Mouse (Mus musculus): ENCODE measurements around the gene Mnat1. TPM values are rescaled to one million over a fixed set of nuclear protein-coding genes. Genes with fewer than 3 reads are reported as not detected.
A peak's percentile ranks its signal among the peaks of the same experiment; 100 is the strongest.

The Mnat1 gene
- total RNA-seq, 2 experiments from 2014 or later = 19.3 to 24.5 TPM

DNA sequence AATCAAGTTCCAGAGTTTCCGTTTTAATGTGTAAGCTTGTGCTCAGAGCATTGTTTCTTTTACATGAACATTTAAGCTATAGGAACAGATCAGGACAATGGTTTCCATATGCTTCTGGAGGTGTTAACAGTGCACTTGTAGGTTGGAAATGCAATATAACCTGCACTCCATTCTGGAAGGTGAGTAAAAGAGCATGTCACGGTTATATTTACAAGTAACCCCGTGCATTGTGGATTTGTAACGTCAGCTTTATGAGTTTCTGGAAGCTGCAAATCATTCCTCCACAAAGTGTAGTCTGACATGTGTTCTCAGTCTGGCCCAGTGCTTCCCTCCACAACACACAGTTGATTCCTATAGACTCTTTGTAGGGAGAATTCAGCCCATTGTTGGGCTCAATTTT, 30.6 kb downstream of the Mnat1 start:
- no peak for TF ChIP-seq CTCF (IDR thresholded peaks at IDR 0.05)
- intact Hi-C loops (cut with DNase I) = no loop called here
- no peak overlapping the region for H3K4me3 ChIP-seq
- no peak for DNase-seq (ENCODE audit: extremely low spot score in 1 of 2, low spot score in 2 of 2)
- no peak overlapping the region for H3K27ac ChIP-seq

DNA sequence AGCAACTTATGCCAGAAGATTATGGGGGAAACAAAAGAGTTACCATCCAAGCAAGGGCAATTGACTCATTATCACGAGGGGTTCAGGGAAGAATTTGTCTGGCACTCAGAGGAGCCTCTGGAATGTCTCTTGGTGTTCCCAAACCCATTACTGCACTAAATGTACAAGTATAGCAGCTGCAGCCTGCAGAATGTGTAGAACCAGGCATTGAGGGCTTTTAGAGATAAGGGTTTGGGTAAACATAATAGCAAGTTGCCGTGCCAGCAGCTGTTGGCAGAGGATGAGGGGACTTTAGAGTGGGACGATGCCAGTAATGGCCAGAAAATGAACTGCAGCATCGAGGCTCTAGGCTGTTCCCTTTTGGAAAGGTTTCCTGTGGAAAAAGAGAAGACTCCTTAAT, 36.8 kb downstream of the Mnat1 start:
- Histone ChIP-seq H3K4me3 (no peak overlapping the region), H3K27ac (no peak overlapping the region)
- intact Hi-C loops (cut with DNase I) = no loop called here
- TF ChIP-seq CTCF (IDR thresholded peaks at IDR 0.05) = peak; percentile 4
- DNase-seq (ENCODE audit: extremely low spot score in 1 of 2, low spot score in 2 of 2) = no peak

DNA sequence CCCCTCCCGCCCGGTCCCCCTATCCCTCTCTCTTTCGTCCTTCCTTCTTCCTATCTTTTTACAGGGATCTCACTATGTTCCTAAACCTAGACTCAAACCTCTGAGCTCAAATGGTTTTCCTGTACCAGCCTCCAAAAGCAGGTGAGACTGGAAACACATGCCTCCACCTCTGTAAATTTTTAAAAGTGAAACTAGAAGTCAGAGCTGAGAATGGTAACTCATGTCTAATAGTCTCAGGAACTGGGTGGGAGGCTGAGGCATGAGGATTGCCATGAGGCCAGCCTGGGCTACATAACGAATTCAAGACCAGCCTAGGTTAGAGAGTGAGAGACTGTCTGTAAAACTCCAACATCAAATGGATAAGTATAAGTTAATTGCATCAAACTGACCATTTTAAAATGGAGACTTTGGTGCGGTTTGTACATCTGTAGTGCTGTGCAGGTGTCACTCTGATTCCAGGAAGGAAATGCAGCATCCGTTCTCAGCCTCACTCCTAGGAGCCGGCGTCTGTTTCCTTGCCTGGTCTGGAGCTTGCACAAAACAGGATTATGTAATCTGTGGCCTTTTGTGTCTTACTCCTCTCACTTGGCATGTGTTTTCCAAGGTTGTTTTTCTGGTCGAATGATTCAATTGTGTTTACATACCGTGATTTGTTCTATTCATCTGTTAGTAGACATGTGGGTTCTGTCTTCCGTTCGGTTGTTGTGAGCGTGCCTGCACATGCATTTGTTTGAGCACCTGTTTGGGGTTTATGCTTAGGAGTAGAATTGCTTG, 39.1 kb downstream of the Mnat1 start:
- no peak overlapping the region for H3K4me3 ChIP-seq

DNA sequence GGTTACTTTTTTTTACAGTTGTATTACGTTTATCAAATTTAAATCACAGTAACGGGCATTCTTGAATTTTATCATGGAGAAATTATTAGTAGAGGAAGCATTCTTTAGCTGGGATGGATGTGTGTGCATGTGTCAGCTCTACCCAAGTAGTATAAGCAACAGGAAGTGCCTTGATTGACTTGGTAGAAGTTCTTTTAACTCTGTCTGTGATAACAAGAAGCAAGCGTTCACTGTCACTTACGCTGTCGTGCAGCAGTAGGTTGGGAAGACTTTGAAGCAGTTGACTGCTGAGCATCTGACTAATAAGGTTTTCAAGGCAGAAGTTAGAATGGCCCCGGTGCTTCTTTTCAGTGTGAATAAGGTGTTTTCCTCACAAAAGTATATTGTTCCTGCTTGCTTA, 47.3 kb downstream of the Mnat1 start:
- intact Hi-C loops (cut with DNase I) = no loop called here
- DNase-seq (ENCODE audit: extremely low spot score in 1 of 2, low spot score in 2 of 2) = no peak
- no peak overlapping the region for H3K4me3 ChIP-seq
- H3K27ac ChIP-seq = no peak overlapping the region
- TF ChIP-seq CTCF (IDR thresholded peaks at IDR 0.05) = no peak

More for the DNA sequence above, 39.1 kb downstream of the Mnat1 start:
- no peak for DNase-seq (ENCODE audit: extremely low spot score in 1 of 2, low spot score in 2 of 2)
- intact Hi-C loops (cut with DNase I) = no loop called here
- TF ChIP-seq CTCF (IDR thresholded peaks at IDR 0.05) = no peak
- H3K27ac ChIP-seq = no peak overlapping the region

DNA sequence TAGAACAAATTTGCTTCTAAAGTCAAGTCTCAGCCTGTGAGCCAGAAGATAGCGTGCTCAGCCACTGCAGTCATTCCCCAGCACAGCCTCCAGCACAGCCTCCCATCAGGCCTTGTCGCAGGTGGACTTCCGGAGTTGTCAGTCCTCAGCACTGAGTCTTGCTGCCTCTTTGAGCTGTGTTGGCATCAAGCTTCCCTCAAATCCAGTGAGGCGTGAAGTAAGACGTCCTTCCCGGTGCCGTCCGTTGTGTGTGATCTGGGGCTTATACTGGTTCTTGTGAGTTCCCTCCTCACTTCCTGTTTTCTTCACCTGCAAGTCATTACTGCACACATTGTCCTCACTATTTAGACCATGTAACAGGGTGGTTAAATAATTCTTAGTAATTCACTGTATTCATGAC, 60.4 kb downstream of the Mnat1 start:
- no peak for DNase-seq (ENCODE audit: extremely low spot score in 1 of 2, low spot score in 2 of 2)
- TF ChIP-seq CTCF (IDR thresholded peaks at IDR 0.05) = no peak
- no peak overlapping the region for H3K27ac ChIP-seq
- no peak overlapping the region for H3K4me3 ChIP-seq
- intact Hi-C loops (cut with DNase I) = no loop called here

DNA sequence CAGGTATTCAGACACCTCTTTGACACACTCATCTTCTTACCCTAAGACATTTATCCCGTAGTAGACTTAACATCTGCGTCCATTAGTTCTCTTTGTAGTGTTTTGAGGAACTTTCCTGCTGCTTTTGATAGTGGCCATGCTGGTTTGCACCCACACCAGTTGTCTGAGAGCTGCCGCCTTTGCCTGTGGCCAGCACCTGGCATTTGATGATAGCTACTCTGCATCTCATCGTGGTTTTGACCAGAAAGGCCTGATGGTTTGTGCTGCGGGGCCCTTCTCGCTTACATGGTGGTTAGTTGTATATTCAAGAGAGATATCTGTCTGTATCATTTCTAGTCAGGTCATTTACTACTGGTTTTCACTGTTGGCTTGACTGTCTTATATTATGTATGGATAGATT, 73.8 kb downstream of the Mnat1 start:
- intact Hi-C loops (cut with DNase I) = no loop called here
- Histone ChIP-seq H3K4me3 (no peak overlapping the region), H3K27ac (no peak overlapping the region)
- no peak for TF ChIP-seq CTCF (IDR thresholded peaks at IDR 0.05)
- no peak for DNase-seq (ENCODE audit: extremely low spot score in 1 of 2, low spot score in 2 of 2)

DNA sequence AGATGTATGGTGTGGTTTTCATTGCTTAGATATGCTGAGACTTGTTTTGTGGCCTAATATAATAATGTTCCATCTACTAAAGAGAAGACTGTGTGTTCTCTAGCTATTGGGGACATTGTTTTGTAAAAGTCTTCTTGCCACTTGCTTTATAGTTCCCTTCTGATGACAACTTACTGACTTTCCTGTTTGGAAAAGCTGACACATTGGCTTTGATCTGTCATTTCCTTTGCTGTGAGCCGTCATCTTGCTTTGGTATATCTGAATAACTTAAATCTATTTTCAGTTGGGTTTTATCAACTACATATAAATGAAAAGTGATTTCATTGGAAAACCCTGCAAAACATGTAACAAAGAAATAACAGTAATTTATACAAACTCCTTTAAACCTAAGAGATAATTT, 74.9 kb downstream of the Mnat1 start:
- no peak for TF ChIP-seq CTCF (IDR thresholded peaks at IDR 0.05)
- Histone ChIP-seq H3K27ac (no peak overlapping the region), H3K4me3 (no peak overlapping the region)
- no peak for DNase-seq (ENCODE audit: extremely low spot score in 1 of 2, low spot score in 2 of 2)
- intact Hi-C loops (cut with DNase I) = no loop called here

DNA sequence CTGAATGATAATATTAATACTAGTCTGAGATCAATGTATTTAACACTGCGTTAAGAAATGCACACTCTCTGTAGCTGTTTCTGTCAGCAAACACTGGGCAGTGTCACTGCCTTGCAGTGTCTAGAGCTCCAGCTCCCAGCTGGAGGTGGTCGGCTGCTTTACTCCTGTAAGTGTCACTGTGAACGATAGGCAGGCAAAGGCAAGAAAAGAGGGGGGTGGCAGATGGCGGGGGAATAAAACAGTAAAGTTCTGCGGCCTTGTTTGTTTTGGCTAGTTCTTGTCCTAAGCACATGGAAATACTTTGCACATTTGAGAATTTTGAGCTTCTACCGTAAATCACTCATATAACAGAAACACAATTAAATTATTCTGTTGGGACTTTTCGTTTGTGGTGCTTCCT, 75.9 kb downstream of the Mnat1 start:
- no peak overlapping the region for H3K27ac ChIP-seq
- DNase-seq (ENCODE audit: extremely low spot score in 1 of 2, low spot score in 2 of 2) = no peak
- no peak overlapping the region for H3K4me3 ChIP-seq
- TF ChIP-seq CTCF (IDR thresholded peaks at IDR 0.05) = no peak
- intact Hi-C loops (cut with DNase I) = no loop called here

DNA sequence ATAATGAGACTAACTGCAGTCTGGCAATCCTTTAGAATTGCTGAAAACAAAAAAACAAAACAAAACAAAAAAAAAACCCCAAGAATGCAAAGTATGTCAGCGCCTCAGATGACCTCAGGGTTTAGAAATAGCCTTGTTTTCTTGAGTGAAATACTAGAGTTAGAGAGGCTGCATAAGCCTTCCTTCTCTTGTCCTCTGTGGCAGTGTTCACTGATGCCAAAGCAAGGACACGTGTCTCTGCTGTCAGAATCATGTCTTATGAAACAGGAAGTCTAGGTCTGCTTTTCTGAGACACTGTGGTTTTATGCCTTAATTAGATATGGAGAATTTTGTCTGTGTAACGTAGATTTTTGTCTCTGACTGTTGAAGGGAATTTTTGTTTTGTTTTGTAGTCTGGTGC, 78.1 kb downstream of the Mnat1 start:
- intact Hi-C loops (cut with DNase I) = no loop called here
- no peak for TF ChIP-seq CTCF (IDR thresholded peaks at IDR 0.05)
- H3K4me3 ChIP-seq = no peak overlapping the region
- DNase-seq (ENCODE audit: extremely low spot score in 1 of 2, low spot score in 2 of 2) = no peak
- H3K27ac ChIP-seq = peak overlapping the region; percentile 40; the same call in 1 of the 2 replicates

DNA sequence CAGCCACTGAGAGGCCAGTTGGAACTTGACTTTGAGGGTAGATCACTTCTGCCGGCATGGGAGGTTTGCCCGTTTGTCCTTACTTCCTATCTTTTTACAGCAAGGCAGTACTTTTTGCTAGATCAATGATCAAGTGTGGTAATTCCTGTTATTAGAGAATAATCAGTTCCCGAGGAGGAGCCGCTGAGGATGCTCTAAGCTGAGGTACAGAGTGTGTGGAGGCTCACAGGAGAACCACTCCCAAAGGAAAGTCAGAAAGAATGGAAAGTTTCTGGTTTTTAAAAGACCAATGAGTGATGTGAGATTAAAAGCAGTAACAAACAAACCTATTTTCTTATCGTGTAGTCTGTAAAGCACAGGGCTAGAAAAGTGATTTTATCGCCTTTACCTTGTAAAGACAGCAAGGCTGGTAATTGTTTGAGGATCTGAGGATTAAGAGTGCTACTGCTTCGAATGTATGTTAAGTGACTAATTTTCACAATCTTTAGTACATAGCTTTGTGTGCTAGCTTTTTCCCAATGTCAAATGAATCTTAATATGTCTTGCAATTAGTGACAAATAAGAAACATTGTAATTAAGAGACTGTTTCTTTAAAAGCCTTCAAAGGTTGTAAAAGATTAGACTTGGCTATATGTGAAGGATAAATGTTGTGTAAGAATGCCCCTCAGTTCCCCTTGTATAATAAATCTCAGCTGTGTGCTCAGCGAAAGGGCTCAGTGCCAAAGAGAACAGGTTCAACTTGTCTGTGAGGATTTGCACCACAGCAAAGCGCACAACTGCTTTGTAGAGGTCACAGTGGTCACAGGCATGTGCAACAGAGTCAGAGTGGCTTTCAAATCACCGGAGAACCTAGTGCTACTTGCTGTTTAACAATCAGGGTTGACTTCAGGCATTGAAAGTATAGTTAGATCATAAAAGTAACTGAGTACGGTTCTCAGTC, 82.5 kb downstream of the Mnat1 start:
- intact Hi-C loops (cut with DNase I) = no loop called here

DNA sequence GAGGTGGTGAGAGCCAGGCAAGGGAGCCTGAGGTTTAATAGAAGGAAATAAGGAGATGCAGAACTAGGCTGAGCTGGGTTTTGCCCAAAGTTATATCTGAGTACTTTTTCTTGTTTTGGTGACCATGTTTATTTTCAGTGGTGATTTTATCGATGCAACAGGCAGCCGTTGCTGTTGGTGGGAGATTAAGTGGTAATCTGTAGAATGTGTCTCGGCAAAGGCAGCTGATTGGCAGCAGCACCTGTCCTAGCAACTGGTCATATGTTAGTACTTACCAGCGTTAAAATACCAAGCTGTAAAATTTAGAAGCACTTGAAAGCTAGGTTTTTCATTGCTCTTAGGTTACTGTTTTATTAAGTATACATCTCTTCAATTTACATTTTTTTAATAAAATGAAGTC, 83.5 kb downstream of the Mnat1 start:
- H3K4me3 ChIP-seq = no peak overlapping the region
- no peak overlapping the region for H3K27ac ChIP-seq
- intact Hi-C loops (cut with DNase I) = no loop called here
- no peak for DNase-seq (ENCODE audit: extremely low spot score in 1 of 2, low spot score in 2 of 2)
- no peak for TF ChIP-seq CTCF (IDR thresholded peaks at IDR 0.05)

More for the DNA sequence above, 82.5 kb downstream of the Mnat1 start:
- TF ChIP-seq CTCF (IDR thresholded peaks at IDR 0.05) = no peak
- Histone ChIP-seq H3K4me3 (no peak overlapping the region), H3K27ac (no peak overlapping the region)
- DNase-seq (ENCODE audit: extremely low spot score in 1 of 2, low spot score in 2 of 2) = no peak

DNA sequence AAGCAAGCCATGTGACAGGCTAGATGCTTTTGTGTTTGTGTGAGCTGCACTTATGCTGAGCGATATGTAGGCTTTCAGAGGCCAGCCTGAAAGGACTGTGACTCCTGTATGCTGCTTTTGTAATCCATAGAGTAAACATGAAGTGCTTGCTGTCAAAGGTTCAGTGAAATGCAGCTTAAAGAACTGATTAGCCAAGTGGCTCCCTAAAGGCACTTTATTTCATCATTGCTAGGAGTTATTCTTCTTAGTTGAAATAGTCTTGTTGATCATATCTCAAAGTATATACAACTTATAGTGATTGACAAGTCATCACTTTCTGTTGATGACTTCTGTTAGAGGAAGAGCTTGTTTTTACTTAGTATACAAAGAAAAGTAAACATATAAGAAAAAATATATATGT, 83.9 kb downstream of the Mnat1 start:
- DNase-seq (ENCODE audit: extremely low spot score in 1 of 2, low spot score in 2 of 2) = no peak
- H3K27ac ChIP-seq = no peak overlapping the region
- no peak overlapping the region for H3K4me3 ChIP-seq
- intact Hi-C loops (cut with DNase I) = no loop called here
- no peak for TF ChIP-seq CTCF (IDR thresholded peaks at IDR 0.05)
